Mouse (Mus musculus) inflammation-experienced regulatory T-cells, adult 16 weeks (primary cell): ENCODE measurements around the gene Armc12. TPM values are rescaled to one million over a fixed set of nuclear protein-coding genes. Genes with fewer than 3 reads are reported as not detected.

Experiments
- polyA plus RNA-seq: library from polyadenylated mRNA; unstranded; fragments of 100-300 nt; shearing (Covaris generic); gene quantifications from one replicate; pipeline ENCODE4 v1.2.1, GENCODE M21; 2017

Armc12 gene
- polyA plus RNA-seq = not detected

GRCm38 (mm10) chr17:28530506-28530905, at the start of gene Armc12:
Armc12 (plus strand) TSS chr17:28530806.

DNA sequence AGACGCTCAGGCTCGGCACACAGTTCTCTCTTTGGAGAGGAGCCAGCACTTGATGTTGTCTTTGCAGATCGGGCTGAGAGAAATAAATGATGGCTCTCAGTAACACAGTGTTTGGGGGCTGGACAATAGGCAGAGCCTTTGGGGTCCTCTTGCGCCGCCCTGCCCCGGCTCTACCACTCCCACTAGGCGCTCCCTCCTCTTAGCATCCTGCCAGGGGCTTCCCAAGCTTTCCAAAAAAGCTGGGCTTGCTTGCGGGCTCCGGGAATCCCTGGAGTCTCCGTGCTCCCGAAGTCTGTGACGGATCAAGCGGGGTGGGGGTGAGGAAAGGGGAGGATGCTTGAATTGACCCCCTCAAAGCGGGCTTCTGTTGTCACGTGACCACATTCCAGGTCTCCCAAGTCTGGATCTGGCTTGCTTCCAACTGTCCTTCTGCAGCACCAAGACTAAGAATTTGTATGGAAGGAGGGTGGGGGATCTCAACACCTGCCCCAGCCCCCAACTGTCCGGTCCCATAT, 13.1 kb upstream of the Armc12 start, which contains the start of gene Fkbp5:
Gene Fkbp5 (minus strand): TSS at position 87 of the 515 bp plus-strand sequence.

DNA sequence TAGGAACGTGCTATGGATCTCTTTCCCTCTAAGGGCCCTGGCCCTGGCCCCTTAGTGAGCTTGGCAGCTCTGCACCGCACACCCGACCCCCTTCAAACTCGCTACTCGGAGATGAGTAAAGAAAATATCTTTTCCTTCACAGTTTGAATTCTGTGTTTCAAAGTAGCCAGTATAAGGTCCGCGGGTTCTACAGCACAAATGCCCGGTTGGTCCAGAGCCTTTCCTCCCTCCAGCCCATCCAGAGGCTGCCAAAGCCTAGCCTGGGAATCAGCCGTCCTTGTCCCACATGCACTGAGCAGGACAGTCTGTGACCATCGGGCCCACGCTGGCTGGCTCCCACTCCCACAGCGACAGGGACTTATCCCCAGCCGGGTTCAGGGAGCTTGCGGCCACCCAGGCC, 18.5 kb downstream of the Armc12 start, which contains the start of gene Clpsl2:
Gene Clpsl2 (plus strand): TSS at position 301 of the 400 bp plus-strand sequence.

GRCm38 (mm10) chr17:28560598-28560997, 30.0 kb downstream of the Armc12 start, which contains the start of gene Clps:
Clps (minus strand) TSS chr17:28560766.

DNA sequence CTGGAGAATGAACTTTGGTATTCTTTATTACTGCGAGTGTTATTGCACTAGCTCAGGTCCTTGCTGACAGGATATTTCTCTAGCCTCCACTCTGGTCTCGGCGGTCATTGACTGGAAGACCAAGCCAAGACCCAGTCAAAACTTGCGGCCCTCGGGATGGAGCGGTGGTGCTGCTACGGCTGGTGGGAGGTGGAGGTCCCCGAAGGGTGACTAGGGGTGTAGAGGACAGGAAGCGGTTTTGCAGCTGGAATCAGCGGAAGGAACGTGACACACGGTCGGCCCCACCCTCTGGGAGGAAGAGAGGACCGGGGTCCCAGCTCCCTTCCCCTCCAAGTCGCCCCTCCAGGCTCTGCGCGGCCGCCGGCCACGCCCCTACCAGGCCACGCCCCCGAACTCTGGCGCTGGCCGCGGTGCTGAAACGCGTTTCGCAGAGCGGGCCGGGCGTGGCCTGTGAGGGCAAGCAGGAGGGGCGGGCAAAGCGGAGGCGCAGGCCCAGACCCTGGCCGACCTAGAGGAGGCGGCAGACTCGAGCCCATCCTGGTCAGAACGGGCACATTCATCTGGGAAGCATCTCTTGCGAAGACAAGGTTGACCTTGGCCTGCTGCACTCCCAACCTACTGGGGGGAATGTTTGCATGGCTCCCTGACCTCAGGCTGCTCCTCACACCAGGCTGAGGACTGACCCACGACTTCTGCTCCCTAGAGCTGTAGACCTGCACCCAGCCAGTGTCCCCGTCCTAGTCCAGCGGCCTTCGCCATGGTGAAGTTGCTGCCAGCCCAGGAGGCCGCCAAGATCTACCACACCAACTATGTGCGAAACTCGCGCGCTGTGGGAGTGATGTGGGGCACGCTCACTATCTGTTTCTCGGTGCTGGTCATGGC, 44.9 kb downstream of the Armc12 start, which contains the start of gene Lhfpl5:
Gene Lhfpl5 (plus strand): TSS at position 398 of the 882 bp plus-strand sequence.

Other genes with a start within 250 kb of the Armc12 start
- gene Fance, start 217.3 kb upstream of the Armc12 start, polyA plus RNA-seq = 9.0 TPM
- gene Rpl10a, start 202.3 kb upstream of the Armc12 start, polyA plus RNA-seq = 322 TPM
- gene Tead3, start 180.0 kb upstream of the Armc12 start, polyA plus RNA-seq = 0.18 TPM
- not detected for gene Tulp1, start 165.6 kb upstream of the Armc12 start, polyA plus RNA-seq
- 10.3 TPM for gene Fkbp5, start 13.3 kb upstream of the Armc12 start, polyA plus RNA-seq
- not detected for gene Clpsl2, start 18.6 kb downstream of the Armc12 start, polyA plus RNA-seq
- not detected for gene Clps, start 30.0 kb downstream of the Armc12 start, polyA plus RNA-seq
- gene Lhfpl5, start 44.8 kb downstream of the Armc12 start, polyA plus RNA-seq = 1.00 TPM
- gene Srpk1, start 91.9 kb downstream of the Armc12 start, polyA plus RNA-seq = 218 TPM
- gene Slc26a8, start 159.4 kb downstream of the Armc12 start, polyA plus RNA-seq = 0.49 TPM
- gene Mapk14, start 160.5 kb downstream of the Armc12 start, polyA plus RNA-seq = 18.1 TPM
- gene AC170998.1, start 195.3 kb downstream of the Armc12 start, polyA plus RNA-seq = 5.8 TPM
- not detected for gene Mapk13, start 238.5 kb downstream of the Armc12 start, polyA plus RNA-seq